Mouse (Mus musculus) spleen, adult 2 months (tissue): ENCODE data around the gene Prkag1.

ENCODE experiments used
- CTCF ChIP-seq: fragments of 200-500 bp; IDR thresholded peaks from 2 replicates; pipeline ENCODE4 v1.5.1; 2011; ENCODE audit warnings: mild to moderate bottlenecking, inconsistent platforms; ENCODE audit not compliant: insufficient read depth, insufficient read length, insufficient replicate concordance; ENCODE audit errors: extremely low read depth
- POLR2A ChIP-seq: fragments of 200-500 bp; IDR thresholded peaks from 2 replicates; pipeline ENCODE4 v1.6.1; 2011; ENCODE audit warnings: low read depth, low read length, inconsistent platforms

DNA sequence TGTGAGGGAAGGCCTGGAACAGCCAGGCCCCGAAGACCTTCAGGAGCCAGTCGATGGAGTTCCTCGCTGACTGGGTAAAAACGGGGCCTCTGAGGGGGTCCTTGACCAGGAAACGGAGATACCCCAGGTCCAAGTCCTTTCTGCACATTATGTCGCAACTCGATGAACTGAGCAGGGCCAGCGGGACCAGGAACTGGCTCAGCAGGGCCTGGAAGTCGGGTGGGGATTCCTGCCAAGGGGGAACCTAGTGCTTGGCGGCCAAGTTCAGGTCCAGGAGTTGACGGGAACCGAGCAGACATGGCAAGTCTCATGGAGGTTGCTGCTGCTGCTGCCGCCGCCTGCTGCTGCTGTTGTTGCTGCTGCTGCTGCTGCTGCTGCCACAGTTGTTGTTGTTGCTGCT lies 19.3 kb upstream of the Prkag1 start:
- TF ChIP-seq POLR2A = no peak
- TF ChIP-seq CTCF = no peak
